Mouse (Mus musculus) left cerebral cortex, postnatal 36 days (tissue): ENCODE measurements around the gene Uchl1. TPM values are rescaled to one million over a fixed set of nuclear protein-coding genes. Genes with fewer than 3 reads are reported as not detected.

Experiments used
- total RNA-seq, 2 experiments: library from RNA; stranded (reverse); gene quantifications; 2 replicates each; pipeline ENCODE4 v1.2.3; 2021

Uchl1 gene
- total RNA-seq, 2 experiments from 2014 or later: 889 to 972 TPM

Other genes with a start within 250 kb of the Uchl1 start
- gene Apbb2, start 57.3 kb upstream of the Uchl1 start, total RNA-seq: 10 to 100 TPM; 57.3 to 64.0 TPM
- 100 to 1,000 TPM; 100 to 131 TPM for gene Limch1, start 69.7 kb downstream of the Uchl1 start, total RNA-seq